Mouse (Mus musculus): ENCODE measurements around the gene Ap1s1. TPM values are rescaled to one million over a fixed set of nuclear protein-coding genes. Genes with fewer than 3 reads are reported as not detected.

Gene Ap1s1
- polyA plus RNA-seq, 1 experiment from 2014 or later, result 192 TPM

GRCm38 (mm10) chr5:137012401-137012950, 33.5 kb downstream of the Ap1s1 start:
- WGBS, result 76% methylated on average over 15 of the region's 15 CpGs
- Histone ChIP-seq H3K9ac (no peak overlapping the region), H3K36me3 (replicated peaks; ENCODE audit: control insufficient read depth, insufficient read depth) (no peaks in the 10 kb centered on the region), H3K4me2 (replicated peaks) (no peak overlapping the region), H3K27ac (no peak overlapping the region), H3K9me3 (ENCODE audit: control insufficient read depth, low read length) (no peaks in the 10 kb centered on the region), H3K4me3 (replicated peaks; ENCODE audit: low read length) (no peak overlapping the region), H3K27me3 (ENCODE audit: control insufficient read depth, insufficient read depth, low read length) (no peaks in the 10 kb centered on the region), H3K4me1 (replicated peaks; ENCODE audit: control insufficient read depth, insufficient read depth, low read length) (no peaks in the 10 kb centered on the region)
- DNase-seq (ENCODE audit: low spot score) (no peak), ATAC-seq (ENCODE audit: low FRiP score) (no peak)

GRCm38 (mm10) chr5:137009988-137010387, 35.9 kb downstream of the Ap1s1 start:
- ATAC-seq (ENCODE audit: low FRiP score), result no peak
- 31% methylated on average over 3 of the region's 3 CpGs for WGBS
- Histone ChIP-seq H3K9ac (no peak overlapping the region), H3K36me3 (replicated peaks; ENCODE audit: control insufficient read depth, insufficient read depth) (no peaks in the 10 kb centered on the region), H3K27me3 (ENCODE audit: control insufficient read depth, insufficient read depth, low read length) (no peaks in the 10 kb centered on the region), H3K4me1 (replicated peaks; ENCODE audit: control insufficient read depth, insufficient read depth, low read length) (no peaks in the 10 kb centered on the region), H3K9me3 (ENCODE audit: control insufficient read depth, low read length) (no peaks in the 10 kb centered on the region), H3K4me2 (replicated peaks) (no peak overlapping the region), H3K4me3 (replicated peaks; ENCODE audit: low read length) (no peak overlapping the region), H3K27ac (no peak overlapping the region)
- DNase-seq (ENCODE audit: low spot score), result peak; percentile 70

- Histone ChIP-seq H3K4me3 (replicated peaks; ENCODE audit: low read length) (no peak overlapping the region), H3K9me3 (ENCODE audit: control insufficient read depth, low read length) (no peaks in the 10 kb centered on the region), H3K36me3 (replicated peaks; ENCODE audit: control insufficient read depth, insufficient read depth) (no peaks in the 10 kb centered on the region), H3K27ac (no peak overlapping the region), H3K27me3 (ENCODE audit: control insufficient read depth, insufficient read depth, low read length) (no peaks in the 10 kb centered on the region), H3K4me2 (replicated peaks) (no peak overlapping the region), H3K4me1 (replicated peaks; ENCODE audit: control insufficient read depth, insufficient read depth, low read length) (no peaks in the 10 kb centered on the region), H3K9ac (no peak overlapping the region)
- WGBS, result 65% methylated on average over 8 of the region's 8 CpGs
- ATAC-seq (ENCODE audit: low FRiP score) (no peak), DNase-seq (ENCODE audit: low spot score) (no peak)
Observed at GRCm38 (mm10) chr5:137007276-137007675, 38.7 kb downstream of the Ap1s1 start.

GRCm38 (mm10) chr5:137000612-137001011, 45.3 kb downstream of the Ap1s1 start:
- H3K4me2 ChIP-seq (replicated peaks), result no peak overlapping the region
- no peaks in the 10 kb centered on the region for H3K4me1 ChIP-seq (replicated peaks; ENCODE audit: control insufficient read depth, insufficient read depth, low read length)
- H3K9me3 ChIP-seq (ENCODE audit: control insufficient read depth, low read length), result no peaks in the 10 kb centered on the region
- ATAC-seq (ENCODE audit: low FRiP score), result no peak
- WGBS, result 91% methylated on average over 2 of the region's 2 CpGs
- no peak for DNase-seq (ENCODE audit: low spot score)
- H3K36me3 ChIP-seq (replicated peaks; ENCODE audit: control insufficient read depth, insufficient read depth), result peaks cover 12% of the 10 kb centered on the region; the same call in 1 of the 2 replicates
- H3K27ac ChIP-seq, result no peak overlapping the region
- no peak overlapping the region for H3K4me3 ChIP-seq (replicated peaks; ENCODE audit: low read length)
- no peaks in the 10 kb centered on the region for H3K27me3 ChIP-seq (ENCODE audit: control insufficient read depth, insufficient read depth, low read length)
- H3K9ac ChIP-seq, result no peak overlapping the region

- H3K36me3 ChIP-seq (replicated peaks; ENCODE audit: control insufficient read depth, insufficient read depth), result peaks cover 24% of the 10 kb centered on the region
- H3K27me3 ChIP-seq (ENCODE audit: control insufficient read depth, insufficient read depth, low read length), result no peaks in the 10 kb centered on the region
- no peaks in the 10 kb centered on the region for H3K9me3 ChIP-seq (ENCODE audit: control insufficient read depth, low read length)
- ATAC-seq (ENCODE audit: low FRiP score) (no peak), DNase-seq (ENCODE audit: low spot score) (no peak)
- no peak overlapping the region for H3K27ac ChIP-seq
- H3K4me1 ChIP-seq (replicated peaks; ENCODE audit: control insufficient read depth, insufficient read depth, low read length), result no peaks in the 10 kb centered on the region
- WGBS, result 82% methylated on average over 4 of the region's 5 CpGs
- no peak overlapping the region for H3K4me3 ChIP-seq (replicated peaks; ENCODE audit: low read length)
- no peak overlapping the region for H3K4me2 ChIP-seq (replicated peaks)
- H3K9ac ChIP-seq, result no peak overlapping the region
Observed at GRCm38 (mm10) chr5:136999449-136999848, 46.5 kb downstream of the Ap1s1 start.

- Histone ChIP-seq H3K9me3 (ENCODE audit: control insufficient read depth, low read length) (no peaks in the 10 kb centered on the region), H3K4me2 (replicated peaks) (no peak overlapping the region), H3K4me1 (replicated peaks; ENCODE audit: control insufficient read depth, insufficient read depth, low read length) (peaks cover 14% of the 10 kb centered on the region), H3K27ac (no peak overlapping the region), H3K36me3 (replicated peaks; ENCODE audit: control insufficient read depth, insufficient read depth) (peaks cover 62% of the 10 kb centered on the region), H3K9ac (no peak overlapping the region), H3K4me3 (replicated peaks; ENCODE audit: low read length) (no peak overlapping the region), H3K27me3 (ENCODE audit: control insufficient read depth, insufficient read depth, low read length) (no peaks in the 10 kb centered on the region)
- DNase-seq (ENCODE audit: low spot score) (no peak), ATAC-seq (ENCODE audit: low FRiP score) (no peak)
- 95% methylated on average over 6 of the region's 6 CpGs for WGBS
Observed at GRCm38 (mm10) chr5:136989801-136990200, 56.1 kb downstream of the Ap1s1 start.

GRCm38 (mm10) chr5:136988420-136988819, 57.5 kb downstream of the Ap1s1 start:
- Histone ChIP-seq H3K27ac (no peak overlapping the region), H3K36me3 (replicated peaks; ENCODE audit: control insufficient read depth, insufficient read depth) (peaks cover 53% of the 10 kb centered on the region)
- DNase-seq (ENCODE audit: low spot score), result peak; percentile 31

GRCm38 (mm10) chr5:136987934-136988271, 58.0 kb downstream of the Ap1s1 start, which contains the start of gene Znhit1:
TSS of gene Znhit1 (minus strand) at chr5:136988021.
- Histone ChIP-seq H3K4me2 (replicated peaks) (peak within 1 kb of the TSS; percentile 79), H3K27ac (peak within 1 kb of the TSS; percentile 95), H3K9me3 (ENCODE audit: control insufficient read depth, low read length) (no peaks in the 10 kb centered on the region), H3K4me1 (replicated peaks; ENCODE audit: control insufficient read depth, insufficient read depth, low read length) (peaks cover 14% of the 10 kb centered on the region), H3K9ac (peak within 1 kb of the TSS; percentile 98), H3K4me3 (replicated peaks; ENCODE audit: low read length) (peak within 1 kb of the TSS; percentile 88), H3K27me3 (ENCODE audit: control insufficient read depth, insufficient read depth, low read length) (no peaks in the 10 kb centered on the region), H3K36me3 (replicated peaks; ENCODE audit: control insufficient read depth, insufficient read depth) (peaks cover 48% of the 10 kb centered on the region)
- 5% methylated on average over 12 of the region's 12 CpGs for WGBS
- ATAC-seq (ENCODE audit: low FRiP score) (no peak), DNase-seq (ENCODE audit: low spot score) (no peak)

More at GRCm38 (mm10) chr5:136988420-136988819, 57.5 kb downstream of the Ap1s1 start:
- 72% methylated on average over 7 of the region's 7 CpGs for WGBS
- H3K9me3 ChIP-seq (ENCODE audit: control insufficient read depth, low read length), result no peaks in the 10 kb centered on the region
- H3K9ac ChIP-seq, result peak overlapping the region; percentile 98
- peaks cover 14% of the 10 kb centered on the region for H3K4me1 ChIP-seq (replicated peaks; ENCODE audit: control insufficient read depth, insufficient read depth, low read length)
- H3K4me2 ChIP-seq (replicated peaks), result peak overlapping the region; percentile 79
- no peak for ATAC-seq (ENCODE audit: low FRiP score)
- H3K4me3 ChIP-seq (replicated peaks; ENCODE audit: low read length), result peak overlapping the region; percentile 88
- no peaks in the 10 kb centered on the region for H3K27me3 ChIP-seq (ENCODE audit: control insufficient read depth, insufficient read depth, low read length)

- H3K27me3 ChIP-seq (ENCODE audit: control insufficient read depth, insufficient read depth, low read length), result no peaks in the 10 kb centered on the region
- ATAC-seq (ENCODE audit: low FRiP score) (peak; percentile 49), DNase-seq (ENCODE audit: low spot score) (peak; percentile 63)
- peaks cover 14% of the 10 kb centered on the region for H3K4me1 ChIP-seq (replicated peaks; ENCODE audit: control insufficient read depth, insufficient read depth, low read length)
- peak overlapping the region; percentile 79 for H3K4me2 ChIP-seq (replicated peaks)
- H3K36me3 ChIP-seq (replicated peaks; ENCODE audit: control insufficient read depth, insufficient read depth), result peaks cover 42% of the 10 kb centered on the region
- H3K27ac ChIP-seq, result peak overlapping the region; percentile 95
- H3K9me3 ChIP-seq (ENCODE audit: control insufficient read depth, low read length), result no peaks in the 10 kb centered on the region
- peak overlapping the region; percentile 88 for H3K4me3 ChIP-seq (replicated peaks; ENCODE audit: low read length)
- under 1% methylated on average over 63 of the region's 67 CpGs for WGBS
- peak overlapping the region; percentile 98 for H3K9ac ChIP-seq
Observed at GRCm38 (mm10) chr5:136987138-136987933, 58.6 kb downstream of the Ap1s1 start.
